Mouse (Mus musculus): ENCODE data around the gene Nfat5. TPM values are rescaled to one million over a fixed set of nuclear protein-coding genes. Genes with fewer than 3 reads are reported as not detected.

Nfat5 gene
- 8.8 and 11.2 TPM in 2 replicates for polyA plus RNA-seq (2015; fragmentation: Nextera tagmentation; extraction: Ambion mirVana)

DNA sequence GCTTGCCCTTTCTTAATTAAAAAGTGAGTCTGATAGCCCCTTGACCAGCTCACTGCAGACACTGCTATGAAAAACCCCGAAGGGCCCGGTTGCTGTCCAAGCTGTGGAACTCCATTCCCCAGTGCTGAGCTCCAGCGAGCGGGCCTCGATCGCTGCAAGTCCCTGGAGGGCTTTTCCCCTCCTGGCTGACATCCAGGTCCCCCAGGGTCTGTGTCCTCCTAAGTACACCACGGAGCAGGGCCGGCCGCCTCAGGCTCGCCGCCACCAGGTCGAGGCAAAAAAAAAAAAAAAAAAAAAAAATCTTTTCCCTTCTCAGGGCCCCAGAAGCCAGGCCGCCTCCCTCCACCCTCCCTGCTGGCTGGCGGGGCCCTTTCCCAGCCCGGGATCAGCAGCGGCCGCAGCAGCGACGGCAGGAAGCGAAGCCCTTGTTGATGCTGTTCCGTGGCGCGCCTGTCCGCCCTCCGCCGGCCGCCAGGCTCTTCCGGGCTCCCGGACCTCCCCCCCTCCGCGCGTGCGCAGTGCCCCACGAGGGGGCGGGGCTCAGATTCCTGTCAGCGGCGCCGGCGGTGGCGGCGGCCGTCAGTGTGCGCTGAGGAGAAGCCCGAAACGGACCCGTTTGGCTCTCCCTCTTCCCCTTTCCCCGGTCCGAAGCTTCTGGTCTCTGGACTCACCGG is at the start of gene Nfat5:
TSS of gene Nfat5 (plus strand) at position 543 of the 674 bp plus-strand sequence.
- Histone ChIP-seq H3K36me3 (ENCODE audit: control insufficient read depth, insufficient read depth, low read length) (no peaks in the 10 kb centered on the region), H3K27ac (ENCODE audit: low read length) (peak within 1 kb of the TSS; percentile 97), H3K27me3 (ENCODE audit: control insufficient read depth, insufficient read depth, low read depth, low read length) (no peaks in the 10 kb centered on the region), H3K4me1 (ENCODE audit: control insufficient read depth, insufficient read depth, low read length) (peaks cover 16% of the 10 kb centered on the region), H3K9me3 (replicated peaks; ENCODE audit: control insufficient read depth, low read length, poor library complexity, severe bottlenecking) (no peaks in the 10 kb centered on the region), H3K4me2 (ENCODE audit: low read length) (peak within 1 kb of the TSS; percentile 71), H3K4me3 (ENCODE audit: low read depth, low read length) (peak within 1 kb of the TSS; percentile 98), H3K9ac (ENCODE audit: low read depth, low read length) (peak within 1 kb of the TSS; percentile 90)
- ATAC-seq, result peak; percentile 91
- WGBS, result under 1% methylated on average over 45 of the region's 49 CpGs

DNA sequence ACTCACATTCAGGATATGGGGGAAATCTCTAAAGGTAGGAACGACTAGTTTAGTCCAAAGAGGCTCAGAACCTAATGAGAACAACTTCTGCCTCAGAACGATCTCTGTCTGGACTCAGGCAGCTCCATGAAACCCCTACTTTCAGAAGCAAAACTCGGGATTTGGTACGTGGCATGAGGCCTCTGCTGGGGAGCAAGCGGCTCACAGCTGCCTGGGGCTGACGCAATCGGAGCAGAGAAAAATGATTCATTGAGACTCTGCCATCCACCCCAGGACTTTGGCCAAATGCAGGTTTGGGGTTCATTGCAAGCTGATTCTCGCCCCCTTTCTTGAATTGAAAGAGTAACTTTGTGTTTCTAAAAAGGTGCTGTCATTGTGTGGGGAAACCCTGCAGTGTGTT is 49.1 kb upstream of the Nfat5 start:
- Histone ChIP-seq H3K4me1 (ENCODE audit: control insufficient read depth, insufficient read depth, low read length) (no peaks in the 10 kb centered on the region), H3K27me3 (ENCODE audit: control insufficient read depth, insufficient read depth, low read depth, low read length) (no peaks in the 10 kb centered on the region), H3K27ac (ENCODE audit: low read length) (no peak overlapping the region), H3K4me3 (ENCODE audit: low read depth, low read length) (no peak overlapping the region), H3K36me3 (ENCODE audit: control insufficient read depth, insufficient read depth, low read length) (no peaks in the 10 kb centered on the region), H3K9me3 (replicated peaks; ENCODE audit: control insufficient read depth, low read length, poor library complexity, severe bottlenecking) (no peaks in the 10 kb centered on the region), H3K9ac (ENCODE audit: low read depth, low read length) (no peak overlapping the region), H3K4me2 (ENCODE audit: low read length) (no peak overlapping the region)
- 81% methylated on average over 8 of the region's 8 CpGs for WGBS
- ATAC-seq, result no peak

DNA sequence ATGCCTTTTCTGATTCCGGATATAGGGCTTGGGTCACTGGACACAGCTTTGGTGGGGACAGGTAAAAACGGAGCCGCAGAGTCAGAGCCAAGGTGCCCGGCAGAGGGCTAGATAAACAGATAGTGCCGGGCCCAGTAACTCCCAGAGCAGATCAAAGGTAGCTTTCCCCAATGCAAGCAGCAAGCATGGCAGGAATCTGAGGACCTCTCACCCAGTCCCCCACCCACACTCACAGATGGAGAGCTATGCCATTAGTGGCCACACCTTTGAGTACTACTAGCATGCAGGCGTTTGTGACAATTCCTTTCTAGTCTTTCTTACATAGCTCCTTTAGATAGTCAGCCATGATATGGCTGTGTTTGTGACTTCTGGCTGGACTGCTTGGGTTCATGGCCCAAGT is 44.8 kb upstream of the Nfat5 start:
- Histone ChIP-seq H3K4me3 (ENCODE audit: low read depth, low read length) (no peak overlapping the region), H3K9ac (ENCODE audit: low read depth, low read length) (no peak overlapping the region), H3K4me1 (ENCODE audit: control insufficient read depth, insufficient read depth, low read length) (no peaks in the 10 kb centered on the region), H3K4me2 (ENCODE audit: low read length) (no peak overlapping the region), H3K27ac (ENCODE audit: low read length) (no peak overlapping the region), H3K36me3 (ENCODE audit: control insufficient read depth, insufficient read depth, low read length) (no peaks in the 10 kb centered on the region), H3K27me3 (ENCODE audit: control insufficient read depth, insufficient read depth, low read depth, low read length) (no peaks in the 10 kb centered on the region), H3K9me3 (replicated peaks; ENCODE audit: control insufficient read depth, low read length, poor library complexity, severe bottlenecking) (no peaks in the 10 kb centered on the region)
- WGBS, result 95% methylated on average over 6 of the region's 6 CpGs
- ATAC-seq, result no peak

GRCm38 (mm10) chr8:107251481-107252104 is 41.7 kb upstream of the Nfat5 start:
- H3K9ac ChIP-seq (ENCODE audit: low read depth, low read length), result no peak overlapping the region
- H3K9me3 ChIP-seq (replicated peaks; ENCODE audit: control insufficient read depth, low read length, poor library complexity, severe bottlenecking), result no peaks in the 10 kb centered on the region
- H3K27me3 ChIP-seq (ENCODE audit: control insufficient read depth, insufficient read depth, low read depth, low read length), result no peaks in the 10 kb centered on the region
- no peak overlapping the region for H3K27ac ChIP-seq (ENCODE audit: low read length)
- no peak overlapping the region for H3K4me2 ChIP-seq (ENCODE audit: low read length)
- ATAC-seq, result no peak
- 86% methylated on average over 5 of the region's 5 CpGs for WGBS
- H3K4me3 ChIP-seq (ENCODE audit: low read depth, low read length), result no peak overlapping the region
- no peaks in the 10 kb centered on the region for H3K4me1 ChIP-seq (ENCODE audit: control insufficient read depth, insufficient read depth, low read length)
- H3K36me3 ChIP-seq (ENCODE audit: control insufficient read depth, insufficient read depth, low read length), result no peaks in the 10 kb centered on the region

DNA sequence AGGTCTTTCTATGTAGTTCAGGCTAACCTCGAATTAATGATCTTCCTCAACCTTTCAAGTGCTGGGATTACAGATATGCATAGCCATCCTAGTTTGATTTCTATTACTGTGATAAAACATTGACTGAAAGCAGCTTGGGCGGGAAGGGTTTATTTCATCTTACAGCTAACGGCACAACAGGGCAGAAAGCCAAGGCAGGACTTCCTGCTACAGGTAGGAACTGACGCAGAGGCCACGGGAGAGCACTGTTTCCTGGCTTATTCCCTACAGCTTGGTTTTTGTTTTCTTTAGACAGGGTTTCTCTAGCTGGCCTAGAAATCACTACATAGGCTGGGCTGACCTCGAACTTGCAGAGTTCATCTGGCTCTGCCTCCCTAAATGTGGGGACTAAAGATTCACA is 40.1 kb upstream of the Nfat5 start:
- H3K4me2 ChIP-seq (ENCODE audit: low read length), result no peak overlapping the region
- H3K9me3 ChIP-seq (replicated peaks; ENCODE audit: control insufficient read depth, low read length, poor library complexity, severe bottlenecking), result no peaks in the 10 kb centered on the region
- H3K4me1 ChIP-seq (ENCODE audit: control insufficient read depth, insufficient read depth, low read length), result no peaks in the 10 kb centered on the region
- no peak overlapping the region for H3K27ac ChIP-seq (ENCODE audit: low read length)
- no peak overlapping the region for H3K4me3 ChIP-seq (ENCODE audit: low read depth, low read length)
- ATAC-seq, result no peak
- H3K9ac ChIP-seq (ENCODE audit: low read depth, low read length), result no peak overlapping the region
- H3K36me3 ChIP-seq (ENCODE audit: control insufficient read depth, insufficient read depth, low read length), result no peaks in the 10 kb centered on the region
- WGBS, result 84% methylated on average over 6 of the region's 6 CpGs
- H3K27me3 ChIP-seq (ENCODE audit: control insufficient read depth, insufficient read depth, low read depth, low read length), result no peaks in the 10 kb centered on the region

GRCm38 (mm10) chr8:107254403-107254802 is 38.9 kb upstream of the Nfat5 start:
- H3K9me3 ChIP-seq (replicated peaks; ENCODE audit: control insufficient read depth, low read length, poor library complexity, severe bottlenecking), result no peaks in the 10 kb centered on the region
- no peak overlapping the region for H3K4me3 ChIP-seq (ENCODE audit: low read depth, low read length)
- WGBS, result 62% methylated on average over 3 of the region's 3 CpGs
- H3K9ac ChIP-seq (ENCODE audit: low read depth, low read length), result no peak overlapping the region
- no peak overlapping the region for H3K4me2 ChIP-seq (ENCODE audit: low read length)
- no peaks in the 10 kb centered on the region for H3K4me1 ChIP-seq (ENCODE audit: control insufficient read depth, insufficient read depth, low read length)
- no peak for ATAC-seq
- H3K27me3 ChIP-seq (ENCODE audit: control insufficient read depth, insufficient read depth, low read depth, low read length), result no peaks in the 10 kb centered on the region
- H3K36me3 ChIP-seq (ENCODE audit: control insufficient read depth, insufficient read depth, low read length), result no peaks in the 10 kb centered on the region
- H3K27ac ChIP-seq (ENCODE audit: low read length), result no peak overlapping the region

GRCm38 (mm10) chr8:107254951-107255457 is 38.3 kb upstream of the Nfat5 start:
- 78% methylated on average over 11 of the region's 11 CpGs for WGBS
- no peaks in the 10 kb centered on the region for H3K4me1 ChIP-seq (ENCODE audit: control insufficient read depth, insufficient read depth, low read length)
- no peak for ATAC-seq

DNA sequence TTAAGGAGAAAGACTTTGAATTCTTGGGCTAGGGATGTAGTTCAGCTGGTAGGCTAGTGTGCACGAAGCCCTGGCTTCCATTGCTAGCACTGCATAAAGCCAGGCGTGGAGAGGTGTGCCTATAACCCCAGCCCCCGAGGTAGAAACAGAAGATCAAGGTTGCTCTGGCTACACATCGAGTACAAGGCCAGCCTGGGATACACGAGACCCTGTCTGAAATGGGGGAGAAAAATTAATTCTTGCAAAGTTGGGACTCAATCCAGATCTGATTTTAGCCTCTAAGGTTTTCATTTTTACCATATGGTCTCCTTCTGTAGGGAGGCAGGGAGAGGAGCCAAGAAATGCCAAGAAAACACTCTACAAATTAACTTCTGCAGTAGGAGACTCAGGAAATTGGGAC is 36.0 kb upstream of the Nfat5 start:
- WGBS, result 82% methylated on average over 5 of the region's 5 CpGs
- Histone ChIP-seq H3K27me3 (ENCODE audit: control insufficient read depth, insufficient read depth, low read depth, low read length) (no peaks in the 10 kb centered on the region), H3K9ac (ENCODE audit: low read depth, low read length) (no peak overlapping the region), H3K4me1 (ENCODE audit: control insufficient read depth, insufficient read depth, low read length) (no peaks in the 10 kb centered on the region), H3K9me3 (replicated peaks; ENCODE audit: control insufficient read depth, low read length, poor library complexity, severe bottlenecking) (no peaks in the 10 kb centered on the region), H3K4me2 (ENCODE audit: low read length) (no peak overlapping the region), H3K36me3 (ENCODE audit: control insufficient read depth, insufficient read depth, low read length) (no peaks in the 10 kb centered on the region), H3K27ac (ENCODE audit: low read length) (no peak overlapping the region), H3K4me3 (ENCODE audit: low read depth, low read length) (no peak overlapping the region)
- ATAC-seq, result no peak

More at GRCm38 (mm10) chr8:107254951-107255457, 38.3 kb upstream of the Nfat5 start:
- Histone ChIP-seq H3K9me3 (replicated peaks; ENCODE audit: control insufficient read depth, low read length, poor library complexity, severe bottlenecking) (no peaks in the 10 kb centered on the region), H3K9ac (ENCODE audit: low read depth, low read length) (no peak overlapping the region), H3K27me3 (ENCODE audit: control insufficient read depth, insufficient read depth, low read depth, low read length) (no peaks in the 10 kb centered on the region), H3K4me2 (ENCODE audit: low read length) (no peak overlapping the region), H3K4me3 (ENCODE audit: low read depth, low read length) (no peak overlapping the region), H3K36me3 (ENCODE audit: control insufficient read depth, insufficient read depth, low read length) (no peaks in the 10 kb centered on the region), H3K27ac (ENCODE audit: low read length) (no peak overlapping the region)

DNA sequence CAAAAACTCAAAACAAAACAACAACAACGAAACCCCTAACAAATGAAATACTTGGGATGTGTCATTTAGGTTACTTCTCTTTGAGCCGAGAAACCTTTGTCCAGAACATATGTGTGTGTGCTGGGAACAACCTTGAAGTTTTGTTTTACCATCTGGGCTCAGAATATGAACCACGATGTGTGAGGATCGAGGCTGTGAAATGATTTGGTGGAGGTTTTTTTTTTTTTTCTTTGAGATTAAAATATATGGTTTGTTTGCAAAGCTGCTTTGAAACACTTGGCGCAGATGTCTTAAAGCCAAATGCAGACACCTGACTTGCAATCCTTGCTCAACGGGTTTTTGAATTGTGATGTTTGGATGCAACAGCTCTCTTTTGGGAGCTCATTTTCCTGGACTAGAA is 33.1 kb upstream of the Nfat5 start:
- Histone ChIP-seq H3K9ac (ENCODE audit: low read depth, low read length) (no peak overlapping the region), H3K4me3 (ENCODE audit: low read depth, low read length) (no peak overlapping the region), H3K9me3 (replicated peaks; ENCODE audit: control insufficient read depth, low read length, poor library complexity, severe bottlenecking) (no peaks in the 10 kb centered on the region), H3K36me3 (ENCODE audit: control insufficient read depth, insufficient read depth, low read length) (no peaks in the 10 kb centered on the region), H3K4me2 (ENCODE audit: low read length) (no peak overlapping the region), H3K27me3 (ENCODE audit: control insufficient read depth, insufficient read depth, low read depth, low read length) (no peaks in the 10 kb centered on the region), H3K27ac (ENCODE audit: low read length) (no peak overlapping the region), H3K4me1 (ENCODE audit: control insufficient read depth, insufficient read depth, low read length) (no peaks in the 10 kb centered on the region)
- ATAC-seq, result no peak
- WGBS, result 92% methylated on average over 6 of the region's 6 CpGs
